Mouse (Mus musculus) kidney, embryonic 15.5 days (tissue): ENCODE measurements around the gene Slc7a1. TPM values are rescaled to one million over a fixed set of nuclear protein-coding genes. Genes with fewer than 3 reads are reported as not detected.

Source experiments
- ATAC-seq: fragments of 200-750 bp; cut with Nextera tagmentation; replicated peaks from 2 replicates; pipeline ENCODE4 v1.8.0; 2017; ENCODE audit warnings: moderate TSS enrichment; ENCODE audit not compliant: low FRiP score
- H3K27ac ChIP-seq: fragments of 300-500 bp; sonication (generic); 2 replicates; pipeline ENCODE4 v1.5.1; 2015; ENCODE audit warnings: mild to moderate bottlenecking, inconsistent platforms
- H3K27me3 ChIP-seq: fragments of 300-500 bp; sonication (generic); 2 replicates; pipeline ENCODE4 v1.6.1; 2015; ENCODE audit warnings: inconsistent platforms
- H3K36me3 ChIP-seq: fragments of 300-500 bp; sonication (generic); 2 replicates; pipeline ENCODE4 v1.6.1; 2015; ENCODE audit warnings: inconsistent platforms
- H3K4me1 ChIP-seq: fragments of 300-500 bp; sonication (generic); 2 replicates; pipeline ENCODE4 v1.6.1; 2015; ENCODE audit warnings: inconsistent platforms
- H3K4me2 ChIP-seq: fragments of 300-500 bp; sonication (generic); 2 replicates; pipeline ENCODE4 v1.6.1; 2015; ENCODE audit warnings: moderate library complexity, mild to moderate bottlenecking, inconsistent platforms
- H3K4me3 ChIP-seq: fragments of 300-500 bp; sonication (generic); replicated peaks from 2 replicates; pipeline ENCODE4 v1.5.1; 2015; ENCODE audit warnings: mild to moderate bottlenecking, inconsistent platforms
- H3K9ac ChIP-seq: fragments of 300-500 bp; sonication (generic); 2 replicates; pipeline ENCODE4 v1.6.1; 2015; ENCODE audit warnings: mild to moderate bottlenecking, inconsistent platforms
- H3K9me3 ChIP-seq: fragments of 300-500 bp; sonication (generic); replicated peaks from 2 replicates; pipeline ENCODE4 v1.6.1; 2016; ENCODE audit warnings: inconsistent platforms
- WGBS: fragments of 180-500 bp; shearing (Covaris S2); methylation state at CpG from one replicate; pipeline ENCODE4 v1.1.7; 2015; ENCODE audit warnings: mixed read lengths; 5-methylcytosine and 5-hydroxymethylcytosine counted together
- polyA plus RNA-seq: library from polyadenylated mRNA; unstranded; fragments of >200 nt; fragmentation: Nextera tagmentation; extraction: Ambion mirVana; gene quantifications from 2 replicates; pipeline ENCODE4 v1.2.1, GENCODE M21; 2015

Slc7a1 gene
- polyA plus RNA-seq, 1 experiment from 2014 or later, result 21.7 TPM

DNA sequence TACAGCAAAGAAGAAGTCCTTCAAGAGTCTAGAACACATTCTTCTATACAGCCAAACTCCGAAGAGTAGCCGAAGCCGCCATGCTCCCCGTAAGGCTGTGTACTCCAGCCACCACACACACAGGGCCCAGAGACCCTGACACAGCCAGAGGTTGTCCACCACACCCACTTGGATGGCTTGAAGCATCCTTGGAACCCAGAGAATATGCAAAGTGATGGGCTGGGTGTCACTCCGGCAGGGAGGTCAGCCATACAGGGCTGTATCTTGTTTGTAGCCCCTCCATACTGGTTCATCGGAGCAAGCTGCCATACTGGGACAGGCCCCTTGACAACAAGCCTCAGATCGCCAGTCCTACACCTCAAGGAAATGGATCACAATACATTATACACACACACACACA, 37.4 kb downstream of the Slc7a1 start:
- H3K4me1 ChIP-seq, result peaks cover 35% of the 10 kb centered on the region
- no peak overlapping the region for H3K4me3 ChIP-seq
- 96% methylated on average over 7 of the region's 7 CpGs for WGBS
- no peak overlapping the region for H3K4me2 ChIP-seq
- H3K36me3 ChIP-seq, result peaks cover 6% of the 10 kb centered on the region; the same call in 1 of the 2 replicates
- no peak for ATAC-seq
- H3K27ac ChIP-seq, result peak overlapping the region; percentile 81
- no peaks in the 10 kb centered on the region for H3K27me3 ChIP-seq
- H3K9me3 ChIP-seq, result no peaks in the 10 kb centered on the region
- no peak overlapping the region for H3K9ac ChIP-seq

GRCm38 (mm10) chr5:148361759-148362010, 38.0 kb downstream of the Slc7a1 start:
- no peaks in the 10 kb centered on the region for H3K9me3 ChIP-seq
- peak overlapping the region; percentile 81 for H3K27ac ChIP-seq
- H3K4me3 ChIP-seq, result no peak overlapping the region
- H3K4me1 ChIP-seq, result peaks cover 35% of the 10 kb centered on the region
- H3K36me3 ChIP-seq, result peaks cover 6% of the 10 kb centered on the region; the same call in 1 of the 2 replicates
- H3K4me2 ChIP-seq, result no peak overlapping the region
- no peak overlapping the region for H3K9ac ChIP-seq
- no peaks in the 10 kb centered on the region for H3K27me3 ChIP-seq
- 41% methylated on average over 3 of the region's 3 CpGs for WGBS
- ATAC-seq, result no peak

- Histone ChIP-seq H3K4me3 (no peak overlapping the region), H3K27me3 (no peaks in the 10 kb centered on the region), H3K27ac (peak overlapping the region; percentile 81), H3K4me1 (peaks cover 31% of the 10 kb centered on the region), H3K36me3 (peaks cover 6% of the 10 kb centered on the region; the same call in 1 of the 2 replicates), H3K4me2 (peak overlapping the region; percentile 29), H3K9ac (no peak overlapping the region), H3K9me3 (no peaks in the 10 kb centered on the region)
- WGBS, result 62% methylated on average over 16 of the region's 16 CpGs
- ATAC-seq, result peak; percentile 75
Measured at GRCm38 (mm10) chr5:148360922-148361758, 38.6 kb downstream of the Slc7a1 start.

- no peak for ATAC-seq
- no peaks in the 10 kb centered on the region for H3K9me3 ChIP-seq
- WGBS, result 91% methylated on average over 11 of the region's 11 CpGs
- no peak overlapping the region for H3K9ac ChIP-seq
- H3K4me1 ChIP-seq, result peaks cover 37% of the 10 kb centered on the region
- H3K36me3 ChIP-seq, result peaks cover 2% of the 10 kb centered on the region; the same call in 1 of the 2 replicates
- H3K4me3 ChIP-seq, result no peak overlapping the region
- H3K4me2 ChIP-seq, result no peak overlapping the region
- H3K27me3 ChIP-seq, result no peaks in the 10 kb centered on the region
- H3K27ac ChIP-seq, result no peak overlapping the region
Measured at GRCm38 (mm10) chr5:148359131-148359530, 40.6 kb downstream of the Slc7a1 start.

DNA sequence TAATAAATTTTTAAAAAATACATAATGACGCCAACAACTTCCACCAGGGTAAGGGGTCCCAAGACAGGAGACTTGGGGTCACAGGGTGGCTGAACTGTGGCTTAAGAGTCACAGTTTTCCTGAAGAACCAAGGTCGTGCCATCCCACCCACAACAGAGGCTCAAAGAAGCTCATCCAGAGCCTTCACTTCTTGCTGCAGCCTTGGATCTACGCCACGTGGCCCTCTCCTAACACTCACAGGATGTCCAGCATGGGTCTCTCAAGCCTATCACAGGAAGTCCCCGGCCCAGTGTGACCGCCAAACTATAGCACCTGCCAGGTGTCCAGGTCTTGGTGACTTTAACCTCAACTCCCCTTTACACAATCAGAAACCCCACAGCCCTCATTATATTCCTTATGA, 42.5 kb downstream of the Slc7a1 start:
- no peaks in the 10 kb centered on the region for H3K9me3 ChIP-seq
- peaks cover 32% of the 10 kb centered on the region for H3K4me1 ChIP-seq
- no peaks in the 10 kb centered on the region for H3K27me3 ChIP-seq
- no peak overlapping the region for H3K4me3 ChIP-seq
- H3K9ac ChIP-seq, result no peak overlapping the region
- WGBS, result 94% methylated on average over 6 of the region's 6 CpGs
- no peak for ATAC-seq
- H3K4me2 ChIP-seq, result no peak overlapping the region
- no peak overlapping the region for H3K27ac ChIP-seq
- H3K36me3 ChIP-seq, result peaks cover 2% of the 10 kb centered on the region; the same call in 1 of the 2 replicates

- peaks cover 19% of the 10 kb centered on the region for H3K4me1 ChIP-seq
- 88% methylated on average over 3 of the region's 3 CpGs for whole genome bisulfite sequencing
- no peaks in the 10 kb centered on the region for H3K27me3 ChIP-seq
- no peaks in the 10 kb centered on the region for H3K9me3 ChIP-seq
- H3K36me3 ChIP-seq, result peaks cover 9% of the 10 kb centered on the region
- ATAC-seq, result no peak
- H3K9ac ChIP-seq, result no peak overlapping the region
- no peak overlapping the region for H3K4me3 ChIP-seq
- no peak overlapping the region for H3K4me2 ChIP-seq
- H3K27ac ChIP-seq, result no peak overlapping the region
Measured at GRCm38 (mm10) chr5:148355822-148356221, 43.9 kb downstream of the Slc7a1 start.

- 47% methylated on average over 8 of the region's 8 CpGs for WGBS
- Histone ChIP-seq H3K9ac (no peak overlapping the region), H3K27ac (0 out of 2 replicates have a peak overlapping the region, but pooled peaks have one; percentile 3), H3K4me1 (peaks cover 18% of the 10 kb centered on the region), H3K36me3 (peaks cover 12% of the 10 kb centered on the region), H3K27me3 (no peaks in the 10 kb centered on the region), H3K4me3 (no peak overlapping the region), H3K9me3 (no peaks in the 10 kb centered on the region), H3K4me2 (no peak overlapping the region)
- no peak for ATAC-seq
Measured at GRCm38 (mm10) chr5:148354536-148354935, 45.2 kb downstream of the Slc7a1 start.

GRCm38 (mm10) chr5:148353429-148353828, 46.3 kb downstream of the Slc7a1 start:
- Histone ChIP-seq H3K4me1 (peaks cover 18% of the 10 kb centered on the region), H3K9me3 (no peaks in the 10 kb centered on the region), H3K27me3 (no peaks in the 10 kb centered on the region), H3K36me3 (peaks cover 10% of the 10 kb centered on the region), H3K4me3 (no peak overlapping the region), H3K9ac (no peak overlapping the region), H3K27ac (peak overlapping the region; percentile 11; the same call in 1 of the 2 replicates), H3K4me2 (no peak overlapping the region)
- 63% methylated on average over 16 of the region's 16 CpGs for WGBS
- ATAC-seq, result no peak

GRCm38 (mm10) chr5:148349327-148350011, 50.2 kb downstream of the Slc7a1 start:
- Histone ChIP-seq H3K27me3 (no peaks in the 10 kb centered on the region), H3K4me3 (no peak overlapping the region), H3K4me1 (peaks cover 14% of the 10 kb centered on the region), H3K4me2 (no peak overlapping the region), H3K36me3 (peaks cover 40% of the 10 kb centered on the region), H3K9ac (no peak overlapping the region), H3K27ac (no peak overlapping the region), H3K9me3 (no peaks in the 10 kb centered on the region)
- ATAC-seq, result peak; percentile 49; the same call in 1 of the 2 replicates
- WGBS, result 51% methylated on average over 15 of the region's 15 CpGs

GRCm38 (mm10) chr5:148348153-148348552, 51.6 kb downstream of the Slc7a1 start:
- WGBS, result 65% methylated on average over 8 of the region's 8 CpGs
- Histone ChIP-seq H3K9me3 (no peaks in the 10 kb centered on the region), H3K4me1 (peaks cover 8% of the 10 kb centered on the region), H3K9ac (no peak overlapping the region), H3K4me3 (no peak overlapping the region), H3K36me3 (peaks cover 49% of the 10 kb centered on the region), H3K27me3 (no peaks in the 10 kb centered on the region), H3K4me2 (no peak overlapping the region), H3K27ac (no peak overlapping the region)
- ATAC-seq, result no peak

GRCm38 (mm10) chr5:148346543-148346942, 53.2 kb downstream of the Slc7a1 start:
- H3K27ac ChIP-seq, result no peak overlapping the region
- H3K4me2 ChIP-seq, result no peak overlapping the region
- no peak overlapping the region for H3K9ac ChIP-seq
- ATAC-seq, result no peak
- no peak overlapping the region for H3K4me3 ChIP-seq
- 92% methylated on average over 8 of the region's 8 CpGs for WGBS
- no peaks in the 10 kb centered on the region for H3K9me3 ChIP-seq
- H3K36me3 ChIP-seq, result peaks cover 49% of the 10 kb centered on the region
- H3K27me3 ChIP-seq, result no peaks in the 10 kb centered on the region
- peaks cover 21% of the 10 kb centered on the region for H3K4me1 ChIP-seq

- H3K36me3 ChIP-seq, result peaks cover 47% of the 10 kb centered on the region
- WGBS, result 67% methylated on average over 5 of the region's 5 CpGs
- no peak for ATAC-seq
- no peaks in the 10 kb centered on the region for H3K27me3 ChIP-seq
- H3K4me1 ChIP-seq, result peaks cover 17% of the 10 kb centered on the region
- no peak overlapping the region for H3K4me2 ChIP-seq
- no peaks in the 10 kb centered on the region for H3K9me3 ChIP-seq
- no peak overlapping the region for H3K4me3 ChIP-seq
- H3K9ac ChIP-seq, result no peak overlapping the region
- H3K27ac ChIP-seq, result no peak overlapping the region
Measured at GRCm38 (mm10) chr5:148344374-148344773, 55.3 kb downstream of the Slc7a1 start.
